Mouse (Mus musculus): ENCODE results near the gene Hs1bp3.

GRCm38 (mm10) chr12:8327675-8328053 lies 14.4 kb downstream of the Hs1bp3 start:
- no peak for TF ChIP-seq POLR2A (IDR thresholded peaks at IDR 0.05; ENCODE audit: insufficient read depth, low read depth, low read length)
- TF ChIP-seq CTCF (IDR thresholded peaks at IDR 0.05; ENCODE audit: insufficient read depth, low read depth, low read length) = no peak
